Mouse (Mus musculus) mature B cell (primary cell): ENCODE results near the gene Olfr1329.
"Not testable (repeated sequence)": the region's sequence is repeated elsewhere in the genome, so short reads cannot be mapped to it uniquely, and the experiment has no call there.

Source experiments
- in situ Hi-C: fragments of 300-500 bp; cut with MboI; formaldehyde crosslinking; loops from 2 replicates; pipeline ENCODE4 v1.14.3; 2019

Olfr1329 gene

DNA sequence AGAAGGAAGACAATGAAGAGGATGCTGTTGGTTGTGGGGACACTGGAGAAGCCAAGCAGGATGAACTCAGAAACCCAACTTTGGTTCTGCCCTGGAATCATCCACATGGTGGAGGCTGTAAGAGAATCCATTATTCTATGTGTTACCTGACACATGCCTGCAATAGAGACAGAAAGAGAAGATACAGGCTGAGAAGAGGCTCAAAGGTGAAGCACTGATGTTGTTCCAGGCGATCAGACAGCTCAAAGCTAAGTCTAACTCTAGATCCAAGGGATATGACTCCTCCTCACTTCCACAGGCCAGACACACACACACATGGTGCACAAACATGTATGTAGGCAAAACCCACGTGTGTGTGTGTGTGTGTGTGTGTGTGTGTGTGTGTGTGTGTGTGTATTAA is at the start of gene Olfr1329:
TSS of gene Olfr1329 (minus strand) at position 101 of the 400 bp plus-strand sequence.
- in situ Hi-C loops: not testable (repeated sequence)

DNA sequence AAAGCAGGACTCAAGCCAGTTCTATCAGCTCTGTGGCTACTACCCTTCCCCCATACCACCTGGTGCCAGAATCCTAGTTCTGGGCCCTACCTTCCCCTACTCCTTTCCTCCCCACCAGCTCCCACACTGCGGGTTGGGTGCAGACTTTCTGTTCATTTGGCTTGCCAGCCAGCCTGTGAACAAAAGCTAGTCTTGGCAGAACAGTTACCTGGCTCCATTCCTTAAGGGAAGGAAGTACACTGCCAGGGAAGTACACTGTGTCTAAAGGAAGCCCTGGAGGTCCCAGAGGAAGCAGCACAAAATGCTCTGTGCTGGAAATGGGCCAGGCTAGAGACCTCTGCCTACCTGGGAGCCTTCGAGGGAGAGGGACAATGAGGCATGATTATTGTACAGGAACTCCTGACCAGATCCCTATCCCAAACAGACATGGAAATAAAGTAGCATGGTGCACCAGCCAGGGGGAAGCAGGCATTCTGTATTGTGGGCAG is 43.9 kb upstream of the Olfr1329 start, which contains the start of gene Lao1:
TSS of gene Lao1 (plus strand) at position 438 of the 488 bp plus-strand sequence.
- in situ Hi-C loops: no loop called here

DNA sequence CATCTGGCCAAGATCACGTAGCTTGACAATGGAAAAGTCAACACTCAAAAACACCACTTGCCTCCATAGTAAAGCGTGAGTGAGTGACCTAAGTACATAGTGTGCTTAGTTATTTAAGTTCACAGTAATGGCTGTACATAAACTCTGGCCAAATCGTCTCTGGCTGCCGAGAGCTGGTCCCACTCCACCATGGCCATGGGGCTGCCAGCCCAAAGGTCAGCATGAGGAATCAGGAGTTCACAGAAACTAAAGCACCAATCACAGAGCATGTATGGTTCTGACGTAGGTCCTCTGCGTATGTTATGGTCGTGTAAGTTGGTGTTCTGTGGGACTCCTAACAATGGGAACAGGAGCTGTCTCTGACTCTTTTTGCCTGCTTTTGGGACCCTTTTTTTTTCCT is 41.5 kb upstream of the Olfr1329 start:
- in situ Hi-C loops: no loop called here

DNA sequence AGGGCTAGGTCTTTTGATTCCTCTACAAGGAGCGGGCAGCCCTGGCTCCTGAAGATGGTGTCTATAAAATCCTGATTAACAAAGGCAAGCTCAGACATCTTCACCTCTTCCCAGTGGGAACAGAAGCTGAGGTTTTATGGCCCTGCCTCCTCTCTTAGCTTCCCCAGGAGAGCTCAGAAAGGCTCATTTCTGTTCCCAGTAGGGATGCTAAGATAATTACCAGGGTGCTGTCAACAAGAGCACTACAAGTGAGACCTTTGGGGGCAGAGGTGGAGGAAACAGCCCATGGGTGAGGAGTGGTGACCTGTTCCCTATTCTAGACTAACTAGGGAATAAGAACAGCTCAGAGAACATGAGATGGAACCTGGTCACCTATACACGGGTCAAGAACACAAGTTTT is 21.2 kb upstream of the Olfr1329 start, which contains the start of gene Olfr1328:
TSS of gene Olfr1328 (minus strand) at position 101 of the 400 bp plus-strand sequence.
- in situ Hi-C loops: no loop called here

DNA sequence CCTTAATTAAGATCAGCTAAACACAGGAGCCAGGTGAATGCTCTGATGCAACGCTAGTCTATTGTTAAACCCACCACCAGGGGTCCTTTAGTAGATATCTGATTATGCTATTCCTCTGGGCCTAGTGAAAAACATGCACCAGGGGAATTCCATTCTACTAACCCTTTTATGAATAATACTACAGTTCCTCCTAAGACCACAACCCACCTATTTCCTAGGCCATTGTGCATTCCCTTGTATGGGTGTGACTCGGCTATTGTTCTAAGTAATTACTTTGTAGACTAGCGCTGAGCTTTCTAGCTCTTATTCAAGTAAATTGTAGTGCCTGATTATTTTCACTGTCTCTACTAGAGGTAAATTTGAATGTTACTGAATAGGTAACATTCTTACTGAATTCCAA is 14.1 kb upstream of the Olfr1329 start:
- in situ Hi-C loops: not testable (repeated sequence)

DNA sequence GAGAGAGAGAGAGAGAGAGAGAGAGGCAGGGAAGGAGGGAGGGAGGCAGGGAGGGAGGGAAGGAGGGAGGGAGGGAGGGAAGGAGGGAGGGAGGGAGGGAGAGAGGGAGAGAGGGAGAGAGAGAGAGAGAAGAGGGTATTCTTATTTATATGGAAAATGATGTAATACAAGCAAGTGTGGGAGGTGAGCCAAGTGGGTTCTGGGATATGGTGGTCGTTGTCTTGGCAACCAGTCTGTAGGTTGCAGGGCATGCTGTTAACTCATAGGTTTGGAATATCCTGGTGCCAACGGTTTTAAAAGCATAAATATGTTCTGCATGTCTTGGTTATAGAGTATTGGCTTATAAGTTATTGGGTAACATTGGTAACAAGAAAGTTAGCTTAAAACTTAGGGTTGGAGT is 15.3 kb downstream of the Olfr1329 start:
- in situ Hi-C loops: no loop called here

DNA sequence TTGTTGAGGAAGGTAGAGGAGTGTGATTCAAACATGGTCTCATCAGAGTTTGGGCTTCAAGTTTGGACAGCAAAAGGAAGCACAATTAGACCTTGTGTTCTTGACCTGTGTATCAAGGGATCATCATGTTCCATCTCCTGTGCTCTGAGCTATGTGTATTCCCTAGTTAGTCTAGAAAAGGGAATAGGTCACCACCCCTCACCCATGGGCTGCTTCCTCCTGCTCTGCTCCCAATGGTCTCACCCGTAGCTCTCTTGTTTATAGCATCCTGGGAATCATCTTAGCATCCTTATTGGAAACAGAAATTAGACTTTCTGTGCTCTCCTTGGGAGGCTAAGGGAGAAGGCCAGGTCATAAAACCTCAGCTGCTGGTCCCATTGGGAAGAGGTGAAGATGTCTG is 29.0 kb downstream of the Olfr1329 start, which contains the start of gene Olfr1330:
TSS of gene Olfr1330 (plus strand) at position 301 of the 400 bp plus-strand sequence.
- in situ Hi-C loops: no loop called here

DNA sequence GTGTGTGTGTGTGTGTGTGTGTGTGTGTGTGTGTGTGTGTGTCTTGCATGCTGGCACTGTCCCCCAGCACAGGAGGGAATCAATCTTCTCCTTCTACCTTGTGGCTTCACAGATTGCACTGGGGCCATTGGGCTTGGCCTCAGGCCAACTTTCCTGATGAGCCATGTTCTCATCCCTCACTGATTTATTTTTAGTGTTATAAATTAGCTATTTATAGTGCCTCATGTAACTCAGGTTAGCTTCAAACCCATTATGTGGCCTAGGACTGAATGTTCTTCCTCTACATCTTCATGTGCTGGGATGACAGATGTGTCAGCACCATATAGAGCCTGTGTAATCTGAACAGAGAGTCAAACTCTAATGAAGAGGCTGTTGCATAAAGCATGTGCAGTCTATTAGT is 49.7 kb downstream of the Olfr1329 start:
- in situ Hi-C loops: no loop called here
